Mouse (Mus musculus) liver, embryonic 12.5 days (tissue): ENCODE measurements around the gene Kcna1. TPM values are rescaled to one million over a fixed set of nuclear protein-coding genes. Genes with fewer than 3 reads are reported as not detected.

Experiments used
- ATAC-seq: fragments of 200-750 bp; cut with Nextera tagmentation; 2 replicates; pipeline ENCODE4 v1.8.0; 2017; ENCODE audit warnings: moderate number of reproducible peaks, mild to moderate bottlenecking, moderate library complexity
- H3K27ac ChIP-seq: fragments of 300-500 bp; sonication (generic); 2 replicates; pipeline ENCODE4 v1.5.1; 2016; ENCODE audit warnings: mild to moderate bottlenecking
- H3K27me3 ChIP-seq: fragments of 300-500 bp; sonication (generic); replicated peaks from 2 replicates; pipeline ENCODE4 v1.6.1; 2016; ENCODE audit warnings: mild to moderate bottlenecking, moderate library complexity
- H3K36me3 ChIP-seq: fragments of 300-500 bp; sonication (generic); 2 replicates; pipeline ENCODE4 v1.6.1; 2016; ENCODE audit warnings: mild to moderate bottlenecking, moderate library complexity
- H3K4me1 ChIP-seq: fragments of 300-500 bp; sonication (generic); 2 replicates; pipeline ENCODE4 v1.6.1; 2016
- H3K4me2 ChIP-seq: fragments of 300-500 bp; sonication (generic); 2 replicates; pipeline ENCODE4 v1.6.1; 2016; ENCODE audit warnings: mild to moderate bottlenecking, moderate library complexity
- H3K4me3 ChIP-seq: fragments of 300-500 bp; sonication (generic); 2 replicates; pipeline ENCODE4 v1.5.1; 2016; ENCODE audit warnings: mild to moderate bottlenecking, moderate library complexity
- H3K9ac ChIP-seq: fragments of 300-500 bp; sonication (generic); 2 replicates; pipeline ENCODE4 v1.6.1; 2016; ENCODE audit warnings: mild to moderate bottlenecking, moderate library complexity
- H3K9me3 ChIP-seq: fragments of 300-500 bp; sonication (generic); replicated peaks from 2 replicates; pipeline ENCODE4 v1.6.1; 2016; ENCODE audit warnings: mild to moderate bottlenecking, moderate library complexity
- WGBS: fragments of 180-500 bp; shearing (Covaris S2); methylation state at CpG from one replicate; pipeline ENCODE4 v1.1.7; 2016; ENCODE audit not compliant: insufficient replicate concordance; 5-methylcytosine and 5-hydroxymethylcytosine counted together
- polyA plus RNA-seq: library from polyadenylated mRNA; unstranded; fragments of >200 nt; fragmentation: Nextera tagmentation; extraction: Ambion mirVana; gene quantifications from 2 replicates; pipeline ENCODE4 v1.2.1, GENCODE M21; 2016

Kcna1 gene
- polyA plus RNA-seq, 1 experiment from 2014 or later = 0.15 TPM

DNA sequence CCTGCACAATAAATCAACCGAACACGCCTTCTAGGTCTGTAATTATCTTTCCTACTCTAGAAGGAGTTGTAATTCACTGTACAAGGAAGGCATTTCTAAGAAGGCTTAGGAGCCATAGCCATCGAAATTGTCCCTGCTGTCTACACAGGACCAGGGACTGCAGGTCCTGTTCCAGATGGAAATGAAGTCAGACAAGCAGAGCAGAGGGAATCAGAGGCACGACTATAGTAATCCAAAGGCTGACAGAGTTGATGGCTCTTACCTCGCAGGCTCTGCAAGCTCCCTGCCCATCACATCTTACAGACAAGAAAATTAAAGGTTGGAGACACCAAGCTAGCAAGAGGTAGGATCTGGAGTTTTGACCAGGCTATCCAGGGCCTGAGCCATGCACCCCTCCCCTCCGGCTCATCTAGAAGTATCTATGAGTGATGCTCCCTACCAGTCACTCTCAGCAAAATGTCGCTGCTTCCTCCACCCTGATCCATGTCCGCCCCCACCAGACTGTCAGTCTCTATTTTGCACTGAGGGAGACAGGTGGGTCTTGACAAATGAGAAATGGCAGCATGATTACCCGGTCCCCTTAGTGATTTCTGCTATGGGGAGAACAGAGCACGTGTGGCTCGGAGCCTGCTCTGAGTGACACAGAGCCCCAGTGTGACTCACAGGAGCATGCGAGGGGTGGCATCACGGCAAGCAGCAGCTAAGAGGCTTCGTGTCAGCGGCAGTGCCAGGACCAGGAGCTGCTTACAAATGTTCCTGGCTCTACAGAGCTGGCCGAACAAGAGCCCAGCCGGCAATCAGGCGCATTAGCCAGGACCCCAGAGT is 50.2 kb downstream of the Kcna1 start:
- no peaks in the 10 kb centered on the region for H3K27me3 ChIP-seq
- no peak overlapping the region for H3K9ac ChIP-seq
- no peak overlapping the region for H3K27ac ChIP-seq
- no peak overlapping the region for H3K4me2 ChIP-seq
- 70% methylated on average over 18 of the region's 18 CpGs for WGBS
- no peaks in the 10 kb centered on the region for H3K4me1 ChIP-seq
- H3K9me3 ChIP-seq = no peaks in the 10 kb centered on the region
- no peak overlapping the region for H3K4me3 ChIP-seq
- H3K36me3 ChIP-seq = no peaks in the 10 kb centered on the region
- ATAC-seq = no peak

DNA sequence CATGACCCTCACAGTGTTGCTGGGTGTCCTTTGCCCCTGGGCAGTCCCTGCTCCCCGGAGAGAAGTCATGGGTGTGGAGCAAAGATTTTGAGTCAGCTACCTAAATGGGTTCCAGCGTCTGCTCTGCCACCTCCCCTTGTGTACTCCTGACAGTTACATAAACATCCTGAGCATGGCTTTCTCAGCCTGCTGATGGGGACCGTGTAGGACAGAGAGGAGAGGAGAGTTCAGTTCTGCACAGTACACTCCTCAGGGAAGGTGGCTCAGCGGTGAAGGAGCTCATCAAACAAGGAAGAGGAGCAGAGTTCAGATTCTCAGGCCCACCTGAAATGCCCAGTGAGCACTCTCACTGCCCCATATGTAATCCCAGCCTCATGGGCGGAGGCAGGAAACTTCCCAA is 51.1 kb downstream of the Kcna1 start:
- ATAC-seq = no peak
- Histone ChIP-seq H3K36me3 (no peaks in the 10 kb centered on the region), H3K4me1 (no peaks in the 10 kb centered on the region), H3K9me3 (no peaks in the 10 kb centered on the region), H3K27me3 (no peaks in the 10 kb centered on the region), H3K9ac (no peak overlapping the region), H3K4me3 (no peak overlapping the region), H3K27ac (no peak overlapping the region), H3K4me2 (no peak overlapping the region)
- WGBS = 52% methylated on average over 5 of the region's 5 CpGs

DNA sequence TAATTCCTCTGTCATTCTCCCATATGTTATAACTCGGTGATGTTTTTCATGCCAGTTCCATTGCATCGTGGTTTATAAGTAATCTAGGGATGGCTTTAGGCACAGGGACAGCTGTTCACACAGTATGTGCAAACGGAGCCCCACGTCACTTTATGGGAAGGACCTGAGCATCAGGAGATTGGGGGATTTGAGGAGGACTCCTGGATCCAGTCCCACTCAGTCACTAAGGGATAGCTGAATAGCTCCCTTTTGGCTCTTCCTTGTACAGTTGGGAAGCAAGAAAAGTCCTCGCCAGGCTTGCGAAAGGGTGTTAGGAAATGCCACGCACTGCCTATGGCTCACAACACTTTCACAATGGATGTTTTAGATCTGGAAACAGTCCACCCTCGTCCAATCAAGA is 51.8 kb downstream of the Kcna1 start:
- no peaks in the 10 kb centered on the region for H3K4me1 ChIP-seq
- 65% methylated on average over 8 of the region's 8 CpGs for WGBS
- no peaks in the 10 kb centered on the region for H3K9me3 ChIP-seq
- no peaks in the 10 kb centered on the region for H3K36me3 ChIP-seq
- no peak overlapping the region for H3K27ac ChIP-seq
- no peaks in the 10 kb centered on the region for H3K27me3 ChIP-seq
- H3K4me3 ChIP-seq = no peak overlapping the region
- no peak overlapping the region for H3K4me2 ChIP-seq
- ATAC-seq = no peak
- no peak overlapping the region for H3K9ac ChIP-seq

DNA sequence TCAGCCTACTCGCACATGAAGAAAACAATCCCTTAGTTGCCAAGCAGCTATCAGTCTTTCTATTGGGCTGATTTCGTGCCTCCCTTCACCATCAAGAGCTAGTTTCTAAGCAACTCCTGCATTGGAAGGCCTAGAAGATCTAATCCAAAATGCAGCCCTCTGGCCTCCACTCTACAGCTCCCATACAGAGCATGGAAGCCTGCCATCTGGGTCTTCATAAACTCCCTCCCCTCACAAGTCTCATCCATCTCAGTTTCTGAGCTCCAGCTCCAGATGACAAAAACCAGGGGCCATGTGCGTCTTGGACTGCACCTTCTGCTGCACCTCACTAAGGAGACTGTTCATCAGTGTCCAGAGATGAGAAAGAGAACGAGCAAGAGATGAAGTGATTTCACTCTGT is 52.8 kb downstream of the Kcna1 start:
- Histone ChIP-seq H3K4me3 (no peak overlapping the region), H3K27me3 (no peaks in the 10 kb centered on the region), H3K27ac (no peak overlapping the region), H3K9ac (no peak overlapping the region), H3K36me3 (no peaks in the 10 kb centered on the region), H3K9me3 (no peaks in the 10 kb centered on the region), H3K4me1 (no peaks in the 10 kb centered on the region), H3K4me2 (no peak overlapping the region)
- ATAC-seq = no peak
- 56% methylated on average over 4 of the region's 4 CpGs for WGBS

Other genes starting within 250 kb of the Kcna1 start
- gene Kcna5, start 111.0 kb downstream of the Kcna1 start, polyA plus RNA-seq = 0.44 and 0.61 TPM in 2 replicates
- gene Kcna6, start 94.3 kb upstream of the Kcna1 start, polyA plus RNA-seq = 0.45 and 0.50 TPM in 2 replicates
- 168 and 169 TPM in 2 replicates for gene Ndufa9, start 202.8 kb upstream of the Kcna1 start, polyA plus RNA-seq
- not detected in 2 replicates for gene Akap3, start 206.7 kb upstream of the Kcna1 start, polyA plus RNA-seq